Mouse (Mus musculus) heart, postnatal 36 days (tissue): ENCODE data around the gene Tbxas1. TPM values are rescaled to one million over a fixed set of nuclear protein-coding genes. Genes with fewer than 3 reads are reported as not detected.
A peak's percentile ranks its signal among the peaks of the same experiment; 100 is the strongest.

ENCODE experiments used
- DNase-seq, 2 experiments: peaks; one replicate each; pipeline ENCODE4 v3.0.0; 2021 to 2022
- intact Hi-C: fragments of 180-260 bp; cut with DNase I; formaldehyde crosslinking; loops from one replicate; pipeline ENCODE4 v1.15.1; 2025
- total RNA-seq, 2 experiments: library from RNA; stranded (reverse); gene quantifications; 2 replicates each; pipeline ENCODE4 v1.2.3; 2021

The Tbxas1 gene
- 1 to 10 TPM; 2.1 TPM for total RNA-seq

GRCm38 (mm10) chr6:38875258-38876070 lies at the start of gene Tbxas1:
TSS of gene Tbxas1 (plus strand) at chr6:38875404.
- DNase-seq, result peak; percentile 39 to 56

GRCm38 (mm10) chr6:38825886-38826285 lies 49.3 kb upstream of the Tbxas1 start:
- no peak for DNase-seq
- intact Hi-C loops, result no loop called here

More at GRCm38 (mm10) chr6:38875258-38876070, at the start of gene Tbxas1:
- intact Hi-C loops, result loop anchor here (1.0 to 10.0 kb wide), 3 partner anchors 35 to 329 kb away; partner anchors contain the start of genes Kdm7a and Luc7l2

DNA sequence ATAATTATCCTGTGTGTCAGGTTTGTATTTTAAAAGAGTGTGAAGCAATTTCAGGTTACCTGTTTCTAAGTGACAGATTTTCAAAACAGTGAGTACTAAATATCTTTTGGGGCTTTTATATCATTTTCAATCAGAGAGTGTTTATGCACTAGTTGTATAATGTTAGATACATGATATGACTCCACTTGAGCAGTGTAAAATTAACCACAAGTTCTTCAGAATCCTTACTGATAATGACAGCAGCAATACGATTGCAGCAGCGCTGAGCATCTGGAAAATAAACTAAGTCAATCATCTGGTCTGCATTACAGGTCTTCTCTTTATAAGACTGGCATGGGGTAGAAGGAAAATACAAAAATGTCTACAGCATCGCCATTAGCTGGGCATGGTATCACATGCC lies 48.3 kb upstream of the Tbxas1 start:
- DNase-seq, result no peak
- intact Hi-C loops, result no loop called here

DNA sequence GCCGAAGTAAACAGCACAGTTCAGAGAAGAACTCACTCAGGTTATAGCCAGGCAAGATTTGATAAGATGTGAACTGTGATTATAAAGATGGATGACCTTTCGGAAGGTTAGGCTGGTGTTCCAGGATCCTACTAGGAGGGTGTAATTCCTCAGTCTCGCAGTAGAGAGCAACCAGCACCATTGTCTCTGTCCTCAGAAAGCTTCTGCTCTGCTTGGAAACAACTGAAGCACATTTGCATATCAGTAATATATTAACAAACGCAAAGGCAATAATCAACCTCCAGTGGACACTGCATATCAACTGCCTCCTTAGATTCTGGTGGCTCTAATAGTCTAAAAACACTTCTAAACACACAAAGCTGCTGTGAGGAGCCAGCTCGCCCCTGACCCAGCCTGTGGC lies 47.8 kb upstream of the Tbxas1 start:
- DNase-seq, result no peak

GRCm38 (mm10) chr6:38828211-38828610 lies 47.0 kb upstream of the Tbxas1 start:
- no peak for DNase-seq
- intact Hi-C loops, result no loop called here

More for the DNA sequence above, 47.8 kb upstream of the Tbxas1 start:
- intact Hi-C loops, result no loop called here

DNA sequence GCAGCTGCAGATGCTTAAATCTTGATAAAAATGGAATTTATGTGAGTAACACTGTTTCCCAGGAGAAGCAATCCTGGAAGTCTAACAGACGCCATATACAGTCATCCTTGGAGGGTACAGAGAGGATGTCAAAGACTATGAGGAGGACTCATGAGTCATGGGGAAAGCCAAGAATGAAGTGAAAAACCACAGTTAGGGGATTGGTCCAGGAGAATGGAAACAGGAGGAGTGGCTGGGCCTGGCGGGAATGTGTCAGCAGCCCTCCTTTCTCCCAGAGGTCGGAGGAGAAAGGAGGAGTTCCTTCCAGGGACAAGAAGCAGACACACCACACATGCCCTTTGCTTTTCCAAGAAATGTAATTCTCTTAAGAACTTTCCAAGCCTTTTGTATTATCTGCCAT lies 45.8 kb upstream of the Tbxas1 start:
- DNase-seq, result no peak
- intact Hi-C loops, result no loop called here

GRCm38 (mm10) chr6:38833721-38834120 lies 41.5 kb upstream of the Tbxas1 start:
- DNase-seq, result no peak
- intact Hi-C loops, result no loop called here

GRCm38 (mm10) chr6:38834727-38835126 lies 40.5 kb upstream of the Tbxas1 start:
- intact Hi-C loops, result no loop called here

GRCm38 (mm10) chr6:38835217-38835616 lies 40.0 kb upstream of the Tbxas1 start:
- DNase-seq, result no peak
- intact Hi-C loops, result no loop called here

More at GRCm38 (mm10) chr6:38834727-38835126, 40.5 kb upstream of the Tbxas1 start:
- DNase-seq, result no peak

DNA sequence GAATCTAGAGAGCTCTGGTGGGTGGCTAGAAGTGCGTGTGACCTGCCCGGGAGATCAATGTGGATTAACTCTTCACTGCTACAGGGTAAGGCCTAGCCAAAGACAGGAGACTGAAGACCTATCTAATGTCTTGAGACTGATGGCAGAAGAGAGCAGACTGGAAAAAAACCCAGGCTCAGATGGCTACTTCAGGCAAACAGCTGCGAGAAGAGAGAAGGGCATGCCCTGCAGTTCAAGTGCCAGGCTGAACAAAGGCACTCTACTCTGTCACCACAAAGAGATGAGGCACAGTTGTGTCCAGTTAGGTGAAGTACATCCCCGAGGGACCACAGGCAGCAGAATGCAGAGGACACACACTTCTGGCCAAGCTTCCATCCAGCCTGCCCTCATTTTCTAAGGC lies 37.1 kb upstream of the Tbxas1 start:
- intact Hi-C loops, result no loop called here
- no peak for DNase-seq

DNA sequence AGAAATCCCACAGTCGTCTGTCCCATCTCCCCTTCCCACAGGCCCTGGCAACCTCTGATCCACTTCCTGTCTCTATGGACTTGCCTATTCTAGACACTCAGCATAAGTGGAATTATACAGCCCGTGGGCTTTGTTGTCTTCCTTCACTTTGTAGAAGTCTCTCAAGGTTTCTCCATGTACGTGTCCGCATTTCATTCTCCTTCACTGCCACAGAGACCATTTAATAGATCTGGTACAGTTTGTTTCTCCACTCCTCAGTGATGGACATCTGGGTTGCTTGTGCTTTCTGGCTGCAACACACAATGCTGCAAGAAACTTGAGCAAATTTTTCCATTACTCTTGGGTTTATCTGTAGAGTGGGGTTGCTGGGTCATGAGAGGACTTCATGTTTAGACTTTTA lies 35.3 kb upstream of the Tbxas1 start:
- intact Hi-C loops, result no loop called here
- DNase-seq, result no peak

DNA sequence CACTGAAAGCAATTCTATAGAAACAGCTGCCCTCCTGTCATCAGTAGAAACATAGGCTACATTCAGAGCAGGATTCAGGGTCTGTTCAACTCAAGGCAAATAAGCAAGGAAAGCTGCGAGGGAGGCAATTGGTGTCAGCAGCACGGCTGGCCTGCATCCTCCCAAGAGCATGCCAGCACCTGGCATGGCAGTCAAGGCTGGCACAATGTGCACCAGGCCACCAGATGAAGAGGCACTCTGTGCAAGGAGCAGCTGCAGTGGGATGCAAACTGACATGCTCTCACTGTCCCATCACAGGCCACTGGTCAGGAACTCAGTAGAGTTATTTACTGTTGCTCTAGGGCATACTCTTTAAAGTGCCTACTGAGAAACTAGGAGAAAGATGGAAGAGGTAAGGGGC lies 34.8 kb upstream of the Tbxas1 start:
- no peak for DNase-seq
- intact Hi-C loops, result no loop called here

- DNase-seq, result no peak
- intact Hi-C loops, result no loop called here
Observed at GRCm38 (mm10) chr6:38840780-38841179, 34.4 kb upstream of the Tbxas1 start.

- intact Hi-C loops, result no loop called here
- no peak for DNase-seq
Observed at GRCm38 (mm10) chr6:38841551-38841950, 33.7 kb upstream of the Tbxas1 start.

- intact Hi-C loops, result no loop called here
- DNase-seq, result no peak
Observed at GRCm38 (mm10) chr6:38845117-38845516, 30.1 kb upstream of the Tbxas1 start.

GRCm38 (mm10) chr6:38845876-38846275 lies 29.3 kb upstream of the Tbxas1 start:
- intact Hi-C loops, result no loop called here
- no peak for DNase-seq

DNA sequence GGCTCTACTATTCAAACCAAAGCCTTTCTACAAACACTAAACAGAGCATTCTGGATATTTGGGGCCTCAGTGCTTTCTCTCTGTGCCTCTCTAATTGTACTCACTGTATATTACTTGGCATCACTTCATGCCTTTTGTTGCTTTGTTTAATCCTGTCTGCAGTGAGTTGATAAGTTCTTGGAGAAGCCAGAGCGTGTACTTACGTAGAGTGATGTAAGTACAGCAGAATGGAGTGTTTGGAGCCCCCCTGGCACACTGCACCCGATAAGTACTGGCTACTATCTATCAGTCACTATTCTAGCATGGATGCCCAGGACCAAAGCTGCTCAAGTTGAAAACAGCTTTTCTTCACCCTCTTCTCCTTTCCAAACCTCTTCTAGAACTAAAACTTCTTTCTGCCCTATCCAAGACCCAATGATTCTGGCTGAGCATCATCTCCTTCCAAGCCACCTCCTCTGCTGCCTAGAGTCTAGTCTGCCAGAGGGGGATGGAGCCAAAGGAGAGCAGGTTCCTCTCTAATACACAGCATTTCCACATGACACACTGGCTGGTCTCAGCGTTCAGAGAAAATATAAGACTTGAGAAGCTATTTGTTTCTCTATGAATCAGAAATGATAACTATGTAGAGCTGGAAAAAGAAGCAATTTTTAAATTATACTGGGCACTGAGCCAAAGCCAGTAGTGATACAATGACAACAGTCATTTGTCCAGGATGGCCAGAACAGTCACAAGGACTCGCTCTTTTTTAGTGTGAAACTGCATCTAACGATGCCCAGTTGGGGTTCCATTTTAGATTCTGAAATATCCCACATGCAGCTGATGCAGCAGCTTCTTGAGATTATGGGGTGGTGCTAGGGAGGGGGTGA lies 28.6 kb upstream of the Tbxas1 start:
- DNase-seq, result no peak
- intact Hi-C loops, result no loop called here

- intact Hi-C loops, result no loop called here
- DNase-seq, result no peak
Observed at GRCm38 (mm10) chr6:38847447-38847846, 27.8 kb upstream of the Tbxas1 start.

DNA sequence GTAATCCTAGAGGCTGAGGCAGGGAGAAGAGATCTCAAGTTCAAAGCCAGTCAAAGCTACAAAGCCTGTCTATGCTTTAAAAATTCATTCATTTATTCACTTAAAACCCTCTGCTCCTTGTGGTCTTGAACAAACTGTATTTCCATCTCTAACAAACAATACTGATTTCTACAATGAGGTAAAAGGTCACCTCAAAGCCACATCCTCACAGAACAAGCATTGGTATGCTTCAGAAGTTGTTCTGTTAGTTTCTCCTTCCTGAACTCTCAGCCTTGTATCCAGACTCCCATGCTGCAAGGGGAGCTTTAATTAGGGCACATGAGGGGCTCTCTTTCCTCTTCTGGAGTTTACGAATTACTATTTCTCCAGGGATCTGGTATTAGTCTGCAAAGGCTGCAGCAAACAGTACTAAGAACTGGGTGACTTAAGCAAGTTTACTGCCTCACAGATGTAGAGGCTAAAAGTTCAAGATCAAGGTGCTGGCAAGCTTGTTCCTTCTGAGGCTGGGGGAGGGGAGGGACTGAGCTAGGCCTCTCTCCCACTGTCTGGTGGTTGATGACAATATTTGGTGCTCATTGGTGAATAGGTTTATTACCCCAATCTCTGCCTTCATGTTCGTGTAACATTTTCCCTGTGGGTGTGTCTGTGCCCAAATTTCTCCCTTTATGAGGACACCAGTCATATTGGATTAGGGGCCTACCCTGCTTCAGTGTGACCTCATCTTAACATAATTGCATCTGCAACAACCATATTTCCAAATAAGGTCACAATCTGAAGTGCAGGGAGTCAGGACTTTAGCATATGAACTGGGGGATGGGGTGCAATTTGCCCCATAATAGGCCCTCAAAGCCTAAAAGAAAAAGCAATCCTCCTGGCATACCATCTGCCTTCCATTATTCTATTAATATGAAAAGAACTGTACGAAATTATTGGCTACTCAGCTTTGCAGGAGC lies 27.0 kb upstream of the Tbxas1 start:
- intact Hi-C loops, result no loop called here
- no peak for DNase-seq

GRCm38 (mm10) chr6:38850715-38851259 lies 24.4 kb upstream of the Tbxas1 start:
- DNase-seq, result no peak
- intact Hi-C loops, result no loop called here
